Mouse (Mus musculus) ES-E14 (cell line): ENCODE measurements at regions not wholly inside any gene's neighbourhood (a gene's known extent, or its start where the extent isn't known, plus 50 kb on each side); places are given as distances from the start of the nearest gene placed in this dataset.

ENCODE experiments used
- DNase-seq: peaks from one replicate; pipeline ENCODE4 v3.0.0-alpha.2; 2013; ENCODE audit warnings: low read depth, low spot score
- H3K27ac ChIP-seq: 2 replicates; pipeline ENCODE4 v1.5.1; 2012; ENCODE audit warnings: low read depth, mild to moderate bottlenecking, low read length, moderate library complexity, mixed read lengths; ENCODE audit not compliant: poor library complexity, insufficient read depth, severe bottlenecking
- H3K36me3 ChIP-seq: 2 replicates; pipeline ENCODE4 v1.6.1; 2012; ENCODE audit warnings: mild to moderate bottlenecking, low read length, moderate library complexity, mixed read lengths; ENCODE audit not compliant: control insufficient read depth, poor library complexity, insufficient read depth, severe bottlenecking
- H3K4me1 ChIP-seq, 2 experiments: fragments of 150-350 bp in 1 of 2; sonication (generic) in 1 of 2; 2 replicates each; pipeline ENCODE4 v1.6.1; 2012; ENCODE audit warnings: low read length in 2 of 2, mild to moderate bottlenecking in 1 of 2, mixed read lengths in 1 of 2; ENCODE audit not compliant: control insufficient read depth in 2 of 2, insufficient read depth in 2 of 2, poor library complexity in 1 of 2
- H3K4me3 ChIP-seq, 2 experiments: fragments of 150-350 bp in 1 of 2; sonication (generic) in 1 of 2; 2 replicates each; pipeline ENCODE4 v1.5.1; 2012; ENCODE audit warnings: low read length in 2 of 2, low read depth in 1 of 2, mild to moderate bottlenecking in 1 of 2, mixed read lengths in 1 of 2; ENCODE audit not compliant: insufficient read depth in 1 of 2, poor library complexity in 1 of 2, severe bottlenecking in 1 of 2
- H3K9ac ChIP-seq: 2 replicates; pipeline ENCODE4 v1.6.1; 2012; ENCODE audit warnings: low read depth, mild to moderate bottlenecking, low read length, mixed read lengths; ENCODE audit not compliant: poor library complexity, insufficient read depth, severe bottlenecking
- H3K9me3 ChIP-seq: fragments of 150-350 bp; sonication (generic); 2 replicates; pipeline ENCODE4 v1.6.1; 2012; ENCODE audit warnings: low read depth, mild to moderate bottlenecking, low read length; ENCODE audit not compliant: control insufficient read depth, insufficient read depth
- CHD2 ChIP-seq: IDR thresholded peaks from 2 replicates; pipeline ENCODE4 v1.6.1; 2014; ENCODE audit warnings: mild to moderate bottlenecking, low read depth, low read length, inconsistent platforms
- HCFC1 ChIP-seq: IDR thresholded peaks from 2 replicates; pipeline ENCODE4 v1.6.1; 2012; ENCODE audit warnings: low read length, inconsistent platforms, borderline replicate concordance; ENCODE audit not compliant: insufficient read depth
- MAFK ChIP-seq: IDR thresholded peaks from 2 replicates; pipeline ENCODE4 v1.6.1; 2014; ENCODE audit warnings: mild to moderate bottlenecking, low read depth, low read length, inconsistent platforms; ENCODE audit not compliant: insufficient read depth
- ZC3H11A ChIP-seq: IDR thresholded peaks from 2 replicates; pipeline ENCODE4 v1.6.1; 2012; ENCODE audit warnings: low read depth, mild to moderate bottlenecking, inconsistent platforms, low read length, borderline replicate concordance
- ZNF384 ChIP-seq: IDR thresholded peaks from 2 replicates; pipeline ENCODE4 v1.6.1; 2012; ENCODE audit warnings: low read depth, low read length, inconsistent platforms
- in situ Hi-C, 2 experiments: fragments of 600-800 bp; cut with MboI; formaldehyde crosslinking; loops; one replicate each; pipeline ENCODE4 v1.15.1; 2025; ENCODE audit warnings: low sequenced_read_pairs in 2 of 2, inconsistent platforms in 1 of 2; ENCODE audit not compliant: unreplicated experiment in 2 of 2

- H3K4me3 ChIP-seq = no peak overlapping the region
- in situ Hi-C loops = no loop called here
- no peak for DNase-seq
- no peak overlapping the region for H3K27ac ChIP-seq
- H3K36me3 ChIP-seq = no peaks in the 10 kb centered on the region
- no peaks in the 10 kb centered on the region for H3K9me3 ChIP-seq
- H3K4me1 ChIP-seq = peaks cover 0 to under 1% of the 10 kb centered on the region in 2 experiments; a peak in 1 of 4 replicates
- no peak overlapping the region for H3K9ac ChIP-seq
- TF ChIP-seq ZNF384 (no peak), CHD2 (no peak), ZC3H11A (no peak), MAFK (no peak), HCFC1 (no peak)
These were observed 155.9 kb upstream of the Cadm1 start for GRCm38 (mm10) chr9:47374086-47374485.

DNA sequence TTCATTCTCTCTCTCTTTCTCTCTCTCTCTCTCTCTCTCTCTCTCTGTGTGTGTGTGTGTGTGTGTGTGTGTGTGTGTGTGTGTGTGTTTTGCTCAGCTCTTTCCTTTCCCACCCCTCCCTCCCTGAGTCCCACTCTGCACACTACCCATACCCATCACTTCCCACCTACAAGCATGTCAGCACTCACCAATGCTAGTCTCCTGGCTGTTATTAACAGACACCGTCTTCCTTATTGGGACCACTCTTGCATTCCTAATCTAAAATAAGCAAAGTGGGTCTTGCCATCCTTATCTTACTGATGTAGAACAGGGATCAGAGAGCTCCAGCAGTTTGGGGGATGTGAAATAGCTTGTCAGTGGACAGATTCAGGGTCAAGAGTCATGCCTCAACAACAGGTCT is 153.3 kb upstream of the Cadm1 start:
- Histone ChIP-seq H3K9me3 (no peaks in the 10 kb centered on the region), H3K4me1 (no peaks in the 10 kb centered on the region), H3K9ac (no peak overlapping the region), H3K36me3 (no peaks in the 10 kb centered on the region), H3K27ac (no peak overlapping the region), H3K4me3 (no peak overlapping the region)
- DNase-seq = no peak
- no peak for TF ChIP-seq MAFK
- no peak for TF ChIP-seq CHD2
- TF ChIP-seq ZC3H11A = no peak
- no peak for TF ChIP-seq HCFC1
- TF ChIP-seq ZNF384 = no peak
- in situ Hi-C loops = no loop called here

- Histone ChIP-seq H3K9me3 (no peaks in the 10 kb centered on the region), H3K4me1 (no peaks in the 10 kb centered on the region), H3K36me3 (no peaks in the 10 kb centered on the region), H3K27ac (no peak overlapping the region), H3K4me3 (no peak overlapping the region), H3K9ac (no peak overlapping the region)
- no peak for DNase-seq
- in situ Hi-C loops = no loop called here
- no peak for TF ChIP-seq HCFC1
- TF ChIP-seq MAFK = no peak
These were observed 151.4 kb upstream of the Cadm1 start for GRCm38 (mm10) chr9:47378541-47378940.

DNA sequence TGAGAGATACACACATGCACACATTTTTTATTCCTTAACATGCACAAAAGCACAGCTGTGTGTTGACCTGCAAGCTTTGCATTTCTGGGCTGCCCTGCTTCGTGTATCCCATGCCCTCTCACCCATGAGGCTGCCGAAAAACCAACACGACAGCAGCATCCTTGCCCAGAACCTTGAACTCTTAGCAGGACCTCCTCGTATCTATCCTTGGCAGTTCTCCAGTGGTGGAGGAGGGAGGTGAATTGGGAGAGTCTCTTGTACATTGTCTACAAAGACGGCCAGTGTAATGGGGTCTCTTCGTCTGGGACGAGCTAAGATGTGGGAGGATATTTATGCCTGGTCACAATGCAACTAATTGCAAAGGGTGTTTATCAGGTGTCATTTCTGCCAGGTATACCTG is 149.6 kb upstream of the Cadm1 start:
- in situ Hi-C loops = no loop called here
- TF ChIP-seq HCFC1 (no peak), ZC3H11A (no peak), ZNF384 (no peak), CHD2 (no peak), MAFK (no peak)
- H3K9ac ChIP-seq = no peak overlapping the region
- no peak overlapping the region for H3K4me3 ChIP-seq
- H3K4me1 ChIP-seq = no peaks in the 10 kb centered on the region
- no peak overlapping the region for H3K27ac ChIP-seq
- DNase-seq = no peak
- no peaks in the 10 kb centered on the region for H3K36me3 ChIP-seq
- H3K9me3 ChIP-seq = no peaks in the 10 kb centered on the region

DNA sequence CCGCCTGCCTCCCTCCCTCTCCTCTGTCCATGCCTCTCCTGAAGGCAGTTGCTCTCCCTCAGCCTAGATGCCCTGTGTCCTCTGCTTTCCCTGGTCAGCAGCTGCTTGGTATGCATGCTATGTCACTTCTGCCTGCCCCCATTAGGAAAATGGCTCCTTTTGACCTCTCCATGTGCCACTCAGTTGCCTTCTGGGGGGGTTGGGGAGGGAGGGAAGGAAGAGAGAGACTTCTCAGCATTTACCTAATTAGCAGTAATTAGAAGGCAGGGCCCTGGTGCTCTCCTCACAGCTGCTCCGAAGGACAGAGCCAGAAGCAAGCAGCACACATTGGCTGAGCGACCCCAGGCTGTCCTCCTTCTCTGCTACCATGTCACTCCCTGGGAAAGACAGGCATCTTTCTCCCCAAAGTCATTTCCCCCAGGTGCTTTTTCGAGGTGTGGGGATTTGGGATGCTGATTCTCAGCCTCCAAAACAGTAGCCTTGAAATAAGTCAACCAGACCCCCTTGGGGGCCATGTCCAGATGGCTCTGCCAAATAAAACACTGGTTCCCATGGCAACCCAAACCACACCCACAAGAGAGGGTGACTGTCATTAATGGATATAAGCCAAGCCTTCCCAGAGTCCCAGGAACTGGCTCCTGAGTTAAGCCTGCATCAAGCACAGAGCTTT is 145.7 kb upstream of the Cadm1 start:
- TF ChIP-seq CHD2 = no peak
- TF ChIP-seq ZNF384 = no peak
- no peak for TF ChIP-seq ZC3H11A
- TF ChIP-seq MAFK = no peak
- H3K9me3 ChIP-seq = no peaks in the 10 kb centered on the region
- no peak overlapping the region for H3K4me3 ChIP-seq
- H3K27ac ChIP-seq = no peak overlapping the region
- in situ Hi-C loops = no loop called here
- no peaks in the 10 kb centered on the region for H3K4me1 ChIP-seq
- DNase-seq = no peak
- H3K36me3 ChIP-seq = no peaks in the 10 kb centered on the region
- no peak overlapping the region for H3K9ac ChIP-seq
